Mouse (Mus musculus) embryo, embryonic 11 days (tissue): ENCODE data around the gene Npat.

ENCODE experiments used
- DNase-seq: peaks from one replicate; pipeline ENCODE4 v3.0.0-alpha.2; 2015

Gene Npat

GRCm38 (mm10) chr9:53609968-53610781 lies 73.3 kb downstream of the Npat start, which contains the start of gene Acat1:
Gene Acat1, minus strand, starts transcription at chr9:53610382.
- DNase-seq = peak; percentile 93

GRCm38 (mm10) chr9:53614286-53614685 lies 77.4 kb downstream of the Npat start:
- no peak for DNase-seq

DNA sequence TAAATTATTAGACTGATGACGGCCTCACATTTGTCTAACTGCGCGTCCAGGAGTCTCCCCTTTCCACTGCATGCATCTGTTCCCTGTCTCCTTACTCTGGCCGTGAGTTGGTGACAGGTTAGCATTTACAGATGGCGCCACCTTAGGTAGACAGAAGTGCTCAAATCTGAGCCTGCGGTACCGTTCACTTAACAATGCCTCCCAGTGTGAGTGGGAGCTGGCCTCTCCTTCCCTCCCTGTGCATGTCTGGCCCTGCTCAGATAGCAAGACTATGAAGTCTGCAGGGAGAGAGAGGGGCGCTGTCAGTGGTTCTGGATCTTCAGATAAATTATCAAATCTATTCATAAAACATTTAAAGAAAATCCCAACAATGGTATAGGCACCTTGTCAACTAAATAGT lies 78.4 kb downstream of the Npat start:
- no peak for DNase-seq
